Mouse (Mus musculus): ENCODE measurements around the gene Cdk15.

- TF ChIP-seq USF1 (IDR thresholded peaks at IDR 0.05; ENCODE audit: low read depth) (no peak), POLR2A (IDR thresholded peaks at IDR 0.05; ENCODE audit: insufficient read length, low read depth) (no peak), TCF12 (IDR thresholded peaks at IDR 0.05; ENCODE audit: insufficient read depth, poor library complexity, severe bottlenecking) (no peak), MAX (IDR thresholded peaks at IDR 0.05; ENCODE audit: low read depth) (no peak), TCF3 (IDR thresholded peaks at IDR 0.05; ENCODE audit: insufficient read length, low read depth) (no peak), POLR2AphosphoS2 (IDR thresholded peaks at IDR 0.05; ENCODE audit: insufficient read length, low read depth) (no peak), E2F4 (IDR thresholded peaks at IDR 0.05; ENCODE audit: insufficient read depth) (no peak), MYOG (IDR thresholded peaks at IDR 0.05; ENCODE audit: control insufficient read depth in 1 of 3, insufficient read depth in 1 of 3, insufficient read length in 2 of 3, low read depth in 2 of 3) (no peak), CEBPB (IDR thresholded peaks at IDR 0.05; ENCODE audit: insufficient read depth, poor library complexity, severe bottlenecking) (no peak), REST (IDR thresholded peaks at IDR 0.05; ENCODE audit: insufficient read depth, insufficient read length) (no peak)
Observed at GRCm38 (mm10) chr1:59395992-59396391, 139.3 kb downstream of the Cdk15 start.
